In genomic region chr7:79425804-79426203, GRCm38 (mm10) we compare ENCODE assay signal across 29 mouse cellular contexts. TPM values are rescaled to one million over a fixed set of nuclear protein-coding genes. Genes with fewer than 3 reads are reported as not detected.
DNase-seq lines count a peak whose midpoint lies in the region; ATAC-seq and TF ChIP-seq lines count a peak whose summit lies in the region.
"Had no signal": no experiment of that assay in that cellular context is flagged by ENCODE, and none has a peak within 500 bp of the region (broad histone marks: within the 10 kb centered on the region; RNA-seq: fewer than 3 reads in every experiment).

No protein-coding gene starts in this region.

- H3K9ac ChIP-seq in hindbrain, embryonic 16.5 days (ENCODE audit: low read depth, low read length): no peak overlapping the region
- no peak overlapping the region for H3K9ac ChIP-seq in hindbrain, embryonic 11.5 days (ENCODE audit: low read depth, low read length)
- no peak overlapping the region for H3K9ac ChIP-seq in midbrain, postnatal 0 days (replicated peaks; ENCODE audit: low read length, poor library complexity, severe bottlenecking)
- no peak overlapping the region for H3K9ac ChIP-seq in midbrain, embryonic 11.5 days (ENCODE audit: low read length)
- H3K9ac ChIP-seq in hindbrain, postnatal 0 days (replicated peaks; ENCODE audit: low read length): 0 out of 2 replicates have a peak overlapping the region, but pooled peaks have one; percentile 21
- no peak overlapping the region for H3K9ac ChIP-seq in liver, embryonic 11.5 days (ENCODE audit: low read depth, low read length)
- H3K9ac ChIP-seq: heart, embryonic 12.5 days; hindbrain, embryonic 15.5 days; liver, postnatal 0 days; midbrain, embryonic 13.5 days had no signal

- 65% methylated on average over 10 of the region's 10 CpGs for WGBS in hindbrain, embryonic 16.5 days
- WGBS in hindbrain, embryonic 11.5 days: 77% methylated on average over 10 of the region's 10 CpGs
- 55% methylated on average over 10 of the region's 10 CpGs for WGBS in midbrain, postnatal 0 days
- 58% methylated on average over 10 of the region's 10 CpGs for WGBS in midbrain, embryonic 11.5 days
- WGBS in hindbrain, postnatal 0 days: 52% methylated on average over 10 of the region's 10 CpGs
- WGBS in liver, embryonic 11.5 days: 87% methylated on average over 10 of the region's 10 CpGs

- H3K27me3 ChIP-seq in hindbrain, embryonic 16.5 days (replicated peaks; ENCODE audit: control insufficient read depth, insufficient read depth, low read length): no peaks in the 10 kb centered on the region
- H3K27me3 ChIP-seq in hindbrain, embryonic 11.5 days (ENCODE audit: control insufficient read depth, insufficient read depth, low read length): no peaks in the 10 kb centered on the region
- no peaks in the 10 kb centered on the region for H3K27me3 ChIP-seq in midbrain, postnatal 0 days (ENCODE audit: insufficient read depth, low read length)
- no peaks in the 10 kb centered on the region for H3K27me3 ChIP-seq in midbrain, embryonic 11.5 days (ENCODE audit: control insufficient read depth, insufficient read depth, low read length)
- H3K27me3 ChIP-seq in hindbrain, postnatal 0 days (ENCODE audit: insufficient read depth, low read length): no peaks in the 10 kb centered on the region
- no peaks in the 10 kb centered on the region for H3K27me3 ChIP-seq in liver, embryonic 11.5 days (replicated peaks; ENCODE audit: control insufficient read depth, insufficient read depth, low read length)
- H3K27me3 ChIP-seq: CH12.LX; heart, embryonic 12.5 days; hindbrain, embryonic 15.5 days; midbrain, embryonic 13.5 days had no signal

- ATAC-seq in hindbrain, embryonic 16.5 days: peak; percentile 56; the same call in 1 of the 2 replicates
- no peak for ATAC-seq in hindbrain, embryonic 11.5 days (ENCODE audit: low FRiP score)
- ATAC-seq in midbrain, postnatal 0 days (ENCODE audit: low FRiP score): no peak
- ATAC-seq in midbrain, embryonic 11.5 days (ENCODE audit: low FRiP score): no peak
- ATAC-seq in hindbrain, postnatal 0 days: 0 out of 2 replicates have a peak, but pooled peaks have one; percentile 40
- ATAC-seq in liver, embryonic 11.5 days (replicated peaks; ENCODE audit: low FRiP score): no peak
- ATAC-seq: forebrain, embryonic 16.5 days; intestine, embryonic 16.5 days; liver, postnatal 0 days; midbrain, embryonic 13.5 days had no signal

- H3K27ac ChIP-seq in hindbrain, embryonic 16.5 days (ENCODE audit: low read depth, low read length): no peak overlapping the region
- H3K27ac ChIP-seq in hindbrain, embryonic 11.5 days (ENCODE audit: low read depth, low read length): no peak overlapping the region
- no peak overlapping the region; the same call in 1 of the 2 replicates for H3K27ac ChIP-seq in midbrain, postnatal 0 days (ENCODE audit: low read depth, low read length)
- H3K27ac ChIP-seq in midbrain, embryonic 11.5 days (ENCODE audit: low read depth, low read length): no peak overlapping the region
- H3K27ac ChIP-seq in hindbrain, postnatal 0 days: 0 out of 2 replicates have a peak overlapping the region, but pooled peaks have one; percentile 32
- H3K27ac ChIP-seq in liver, embryonic 11.5 days (ENCODE audit: low read depth, low read length): no peak overlapping the region
- H3K27ac ChIP-seq: hindbrain, embryonic 15.5 days; midbrain, embryonic 13.5 days had no signal

- H3K4me1 ChIP-seq in hindbrain, embryonic 16.5 days (ENCODE audit: control insufficient read depth, insufficient read depth, low read depth, low read length): no peaks in the 10 kb centered on the region
- no peaks in the 10 kb centered on the region for H3K4me1 ChIP-seq in hindbrain, embryonic 11.5 days (replicated peaks; ENCODE audit: control insufficient read depth, insufficient read depth, low read length)
- H3K4me1 ChIP-seq in midbrain, postnatal 0 days (ENCODE audit: insufficient read depth, low read length): no peaks in the 10 kb centered on the region
- H3K4me1 ChIP-seq in midbrain, embryonic 11.5 days (ENCODE audit: control insufficient read depth, insufficient read depth, low read length): no peaks in the 10 kb centered on the region; the same call in 1 of the 2 replicates
- no peaks in the 10 kb centered on the region for H3K4me1 ChIP-seq in hindbrain, postnatal 0 days (ENCODE audit: insufficient read depth, low read length)
- H3K4me1 ChIP-seq in liver, embryonic 11.5 days (replicated peaks; ENCODE audit: control insufficient read depth, insufficient read depth, low read length): no peaks in the 10 kb centered on the region
- H3K4me1 ChIP-seq: hindbrain, embryonic 15.5 days had no signal

- no peak for TF ChIP-seq CTCF in midbrain, postnatal 0 days (IDR thresholded peaks at IDR 0.05)
- no peak for TF ChIP-seq CTCF in hindbrain, postnatal 0 days (IDR thresholded peaks at IDR 0.05; ENCODE audit: low read depth)

- H3K4me2 ChIP-seq in hindbrain, embryonic 16.5 days (ENCODE audit: low read length): peak overlapping the region; percentile 0; the same call in 1 of the 2 replicates
- H3K4me2 ChIP-seq in hindbrain, embryonic 11.5 days (replicated peaks; ENCODE audit: low read depth, low read length): no peak overlapping the region
- no peak overlapping the region for H3K4me2 ChIP-seq in midbrain, postnatal 0 days (ENCODE audit: low read depth, low read length, poor library complexity, severe bottlenecking)
- H3K4me2 ChIP-seq in midbrain, embryonic 11.5 days: no peak overlapping the region
- no peak overlapping the region for H3K4me2 ChIP-seq in hindbrain, postnatal 0 days (ENCODE audit: low read depth, low read length)
- H3K4me2 ChIP-seq in liver, embryonic 11.5 days: no peak overlapping the region
- H3K4me2 ChIP-seq: heart, embryonic 12.5 days; hindbrain, embryonic 15.5 days; midbrain, embryonic 13.5 days had no signal

- no peak for DNase-seq in hindbrain, embryonic 11.5 days (ENCODE audit: low spot score)
- DNase-seq in midbrain, postnatal 0 days (ENCODE audit: low spot score): peak; percentile 18
- no peak for DNase-seq in midbrain, embryonic 11.5 days (ENCODE audit: low spot score, missing footprints)
- peak; percentile 33 for DNase-seq in hindbrain, postnatal 0 days (ENCODE audit: low spot score)
- DNase-seq in liver, embryonic 11.5 days (ENCODE audit: low spot score): no peak
- DNase-seq in testis, postnatal 10 days (ENCODE audit: low spot score): no peak
- DNase-seq: adrenal gland, postnatal 14 days; B cell, adult 2 months; cerebellum, adult 9-10 months; gastrocnemius, postnatal 25 days; heart, adult 18-20 months; heart, postnatal 10 days; kidney, adult 9 months; kidney, postnatal 14 days; liver, postnatal 0 days; lung, postnatal 14 days; spleen, adult 18-20 months; thymus, postnatal 14 days had no signal

- no peaks in the 10 kb centered on the region for H3K36me3 ChIP-seq in hindbrain, embryonic 16.5 days (ENCODE audit: control insufficient read depth, insufficient read depth, low read length)
- no peaks in the 10 kb centered on the region for H3K36me3 ChIP-seq in hindbrain, embryonic 11.5 days (ENCODE audit: control insufficient read depth, insufficient read depth, low read length)
- no peaks in the 10 kb centered on the region for H3K36me3 ChIP-seq in midbrain, postnatal 0 days (ENCODE audit: insufficient read depth, low read length)
- no peaks in the 10 kb centered on the region for H3K36me3 ChIP-seq in midbrain, embryonic 11.5 days (ENCODE audit: control insufficient read depth, insufficient read depth, low read length)
- H3K36me3 ChIP-seq in hindbrain, postnatal 0 days (ENCODE audit: insufficient read depth, low read length): no peaks in the 10 kb centered on the region
- H3K36me3 ChIP-seq in liver, embryonic 11.5 days (ENCODE audit: control insufficient read depth, insufficient read depth, low read length): no peaks in the 10 kb centered on the region
- H3K36me3 ChIP-seq: hindbrain, embryonic 15.5 days; midbrain, embryonic 13.5 days had no signal

- H3K4me3 ChIP-seq in hindbrain, embryonic 16.5 days (ENCODE audit: low read length): no peak overlapping the region
- no peak overlapping the region for H3K4me3 ChIP-seq in hindbrain, embryonic 11.5 days (ENCODE audit: low read depth, low read length)
- H3K4me3 ChIP-seq in midbrain, postnatal 0 days (ENCODE audit: low read depth, low read length): no peak overlapping the region
- no peak overlapping the region for H3K4me3 ChIP-seq in midbrain, embryonic 11.5 days (ENCODE audit: low read depth, low read length)
- H3K4me3 ChIP-seq in hindbrain, postnatal 0 days (ENCODE audit: low read length): no peak overlapping the region
- H3K4me3 ChIP-seq in liver, embryonic 11.5 days (ENCODE audit: low read depth, low read length): no peak overlapping the region
- H3K4me3 ChIP-seq: heart, embryonic 12.5 days; hindbrain, embryonic 15.5 days; midbrain, embryonic 13.5 days; myocyte had no signal

- H3K9me3 ChIP-seq in hindbrain, embryonic 16.5 days (ENCODE audit: control insufficient read depth, low read length): no peaks in the 10 kb centered on the region
- H3K9me3 ChIP-seq in hindbrain, embryonic 11.5 days (ENCODE audit: control insufficient read depth, low read length): no peaks in the 10 kb centered on the region
- no peaks in the 10 kb centered on the region for H3K9me3 ChIP-seq in midbrain, postnatal 0 days (ENCODE audit: low read length)
- no peaks in the 10 kb centered on the region for H3K9me3 ChIP-seq in midbrain, embryonic 11.5 days (ENCODE audit: control insufficient read depth, low read length)
- H3K9me3 ChIP-seq in hindbrain, postnatal 0 days (ENCODE audit: low read length): no peaks in the 10 kb centered on the region
- no peaks in the 10 kb centered on the region for H3K9me3 ChIP-seq in liver, embryonic 11.5 days (ENCODE audit: control insufficient read depth, low read length)
- H3K9me3 ChIP-seq: G1E; heart, embryonic 12.5 days; hindbrain, embryonic 15.5 days; midbrain, embryonic 13.5 days had no signal

RNA-seq across cellular contexts. Expression of gene Fanci, which starts 34.1 kb away (rescaled TPM):
- polyA plus RNA-seq in hindbrain, embryonic 16.5 days (2015; fragmentation: Nextera tagmentation; extraction: Ambion mirVana): 2.4 and 2.7 TPM in 2 replicates
- polyA plus RNA-seq in hindbrain, embryonic 11.5 days (2014; fragmentation: Nextera tagmentation; extraction: Ambion mirVana): 11.7 and 16.5 TPM in 2 replicates
- total RNA-seq in midbrain, postnatal 0 days (2014; rRNA removed): 1.2 and 4.4 TPM in 2 replicates
- polyA plus RNA-seq in midbrain, postnatal 0 days (2015; fragmentation: Nextera tagmentation; extraction: Ambion mirVana): 0.66 and 1.1 TPM in 2 replicates
- 18.7 and 20.2 TPM in 2 replicates for polyA plus RNA-seq in midbrain, embryonic 11.5 days (2014; fragmentation: Nextera tagmentation; extraction: Ambion mirVana)
- 2.9 and 3.5 TPM in 2 replicates for total RNA-seq in hindbrain, postnatal 0 days (2014; rRNA removed)
- polyA plus RNA-seq in hindbrain, postnatal 0 days (2015; fragmentation: Nextera tagmentation; extraction: Ambion mirVana): 1.9 and 2.4 TPM in 2 replicates
- polyA plus RNA-seq in liver, embryonic 11.5 days (2014; fragmentation: Nextera tagmentation; extraction: Ambion mirVana): 17.2 and 20.9 TPM in 2 replicates

RNA-seq across cellular contexts. Expression of gene Rlbp1, which starts 39.0 kb away (rescaled TPM):
- polyA plus RNA-seq in hindbrain, embryonic 16.5 days (2015; fragmentation: Nextera tagmentation; extraction: Ambion mirVana): 28.2 and 29.2 TPM in 2 replicates
- polyA plus RNA-seq in hindbrain, embryonic 11.5 days (2014; fragmentation: Nextera tagmentation; extraction: Ambion mirVana): 0.40 and 0.93 TPM in 2 replicates
- total RNA-seq in midbrain, postnatal 0 days (2014; rRNA removed): 7.4 and 8.4 TPM in 2 replicates
- 7.4 and 10.6 TPM in 2 replicates for polyA plus RNA-seq in midbrain, postnatal 0 days (2015; fragmentation: Nextera tagmentation; extraction: Ambion mirVana)
- polyA plus RNA-seq in midbrain, embryonic 11.5 days (2014; fragmentation: Nextera tagmentation; extraction: Ambion mirVana): 0.52 and 0.63 TPM in 2 replicates
- 25.3 and 32.3 TPM in 2 replicates for total RNA-seq in hindbrain, postnatal 0 days (2014; rRNA removed)
- polyA plus RNA-seq in hindbrain, postnatal 0 days (2015; fragmentation: Nextera tagmentation; extraction: Ambion mirVana): 21.2 and 21.9 TPM in 2 replicates
- 0.45 TPM in 1 of 2 replicates, not detected in the other for polyA plus RNA-seq in liver, embryonic 11.5 days (2014; fragmentation: Nextera tagmentation; extraction: Ambion mirVana)
- total RNA-seq: adrenal gland, postnatal 14 days; G1E; gastrocnemius, postnatal 25 days; heart, adult 18-20 months; heart, postnatal 10 days; liver, adult 2 months; megakaryocyte, adult 5-6 weeks had no signal
- polyA plus RNA-seq: G1E; heart, embryonic 12.5 days; liver, adult 2 months; myocyte had no signal

RNA-seq across cellular contexts. Expression of gene Polg, which starts 40.4 kb away (rescaled TPM):
- polyA plus RNA-seq in hindbrain, embryonic 16.5 days (2015; fragmentation: Nextera tagmentation; extraction: Ambion mirVana): 24.2 and 26.4 TPM in 2 replicates
- polyA plus RNA-seq in hindbrain, embryonic 11.5 days (2014; fragmentation: Nextera tagmentation; extraction: Ambion mirVana): 22.5 and 26.3 TPM in 2 replicates
- 46.5 and 49.4 TPM in 2 replicates for total RNA-seq in midbrain, postnatal 0 days (2014; rRNA removed)
- 16.9 and 18.6 TPM in 2 replicates for polyA plus RNA-seq in midbrain, postnatal 0 days (2015; fragmentation: Nextera tagmentation; extraction: Ambion mirVana)
- polyA plus RNA-seq in midbrain, embryonic 11.5 days (2014; fragmentation: Nextera tagmentation; extraction: Ambion mirVana): 24.0 and 26.7 TPM in 2 replicates
- 60.0 and 79.5 TPM in 2 replicates for total RNA-seq in hindbrain, postnatal 0 days (2014; rRNA removed)
- 23.8 and 23.9 TPM in 2 replicates for polyA plus RNA-seq in hindbrain, postnatal 0 days (2015; fragmentation: Nextera tagmentation; extraction: Ambion mirVana)
- 39.8 and 41.1 TPM in 2 replicates for polyA plus RNA-seq in liver, embryonic 11.5 days (2014; fragmentation: Nextera tagmentation; extraction: Ambion mirVana)

Comparison
In these comparisons a context has a peak if more than half of its experiments do, and no peak if none do; other contexts are left out.
1. ATAC-seq: peak in hindbrain, embryonic 16.5 days (single experiment) and hindbrain, postnatal 0 days (single experiment); none in hindbrain, embryonic 11.5 days (single experiment), midbrain, postnatal 0 days (single experiment), midbrain, embryonic 11.5 days (single experiment) and liver, embryonic 11.5 days (single experiment).
2. DNase-seq: peak in midbrain, postnatal 0 days (single experiment) and hindbrain, postnatal 0 days (single experiment); none in hindbrain, embryonic 11.5 days (single experiment), midbrain, embryonic 11.5 days (single experiment), liver, embryonic 11.5 days (single experiment) and testis, postnatal 10 days (single experiment).